Mouse (Mus musculus): ENCODE measurements around the gene Slc16a12. TPM values are rescaled to one million over a fixed set of nuclear protein-coding genes. Genes with fewer than 3 reads are reported as not detected.

Slc16a12 gene
- polyA plus RNA-seq (2014; fragmentation: Nextera tagmentation; extraction: Ambion mirVana) = 2.3 and 2.4 TPM in 2 replicates

GRCm38 (mm10) chr19:34746688-34747504, at the start of gene Slc16a12:
Slc16a12 (minus strand) TSS chr19:34747289.
- H3K4me3 ChIP-seq (ENCODE audit: low read depth, low read length) = peak within 1 kb of the TSS; percentile 56
- peak within 1 kb of the TSS; percentile 62 for H3K9ac ChIP-seq (ENCODE audit: low read depth, low read length)
- no peak within 1 kb of the TSS for H3K27ac ChIP-seq (replicated peaks; ENCODE audit: low read depth, low read length)
- H3K4me1 ChIP-seq (ENCODE audit: control insufficient read depth, insufficient read depth, low read length) = no peaks in the 10 kb centered on the region
- no peaks in the 10 kb centered on the region for H3K9me3 ChIP-seq (ENCODE audit: control insufficient read depth, low read length)
- 2% methylated on average over 20 of the region's 61 CpGs for WGBS
- H3K4me2 ChIP-seq (ENCODE audit: low read depth, low read length) = peak within 1 kb of the TSS; percentile 96
- H3K27me3 ChIP-seq (replicated peaks; ENCODE audit: control insufficient read depth, insufficient read depth, low read length) = peaks cover 26% of the 10 kb centered on the region
- peak; percentile 80 for ATAC-seq (ENCODE audit: low read depth)
- peak; percentile 54 for DNase-seq (ENCODE audit: low spot score)
- H3K36me3 ChIP-seq (ENCODE audit: control insufficient read depth, insufficient read depth, low read length) = no peaks in the 10 kb centered on the region

DNA sequence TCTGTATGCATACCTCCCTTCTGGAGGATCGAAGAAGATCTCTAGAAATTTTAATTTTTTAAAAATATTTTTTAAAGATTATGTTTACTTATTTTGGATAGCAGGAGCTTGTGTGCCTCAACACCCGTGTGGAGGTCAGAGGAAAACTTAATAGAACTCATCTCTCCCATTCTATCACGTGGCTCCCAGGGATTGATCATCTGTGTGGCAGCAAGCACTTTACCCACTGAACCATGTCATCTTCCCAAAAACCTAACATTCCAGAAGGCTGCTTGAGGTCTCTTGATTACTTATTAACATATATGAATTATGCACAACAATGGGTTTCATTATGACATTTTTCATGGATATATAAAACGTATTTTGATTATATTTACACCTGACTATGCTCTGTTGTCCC, 49.3 kb upstream of the Slc16a12 start:
- no peak overlapping the region for H3K4me2 ChIP-seq (ENCODE audit: low read depth, low read length)
- no peak overlapping the region for H3K27ac ChIP-seq (replicated peaks; ENCODE audit: low read depth, low read length)
- no peaks in the 10 kb centered on the region for H3K36me3 ChIP-seq (ENCODE audit: control insufficient read depth, insufficient read depth, low read length)
- H3K9me3 ChIP-seq (ENCODE audit: control insufficient read depth, low read length) = no peaks in the 10 kb centered on the region
- no peak overlapping the region for H3K4me3 ChIP-seq (ENCODE audit: low read depth, low read length)
- H3K4me1 ChIP-seq (ENCODE audit: control insufficient read depth, insufficient read depth, low read length) = no peaks in the 10 kb centered on the region
- H3K9ac ChIP-seq (ENCODE audit: low read depth, low read length) = no peak overlapping the region
- DNase-seq (ENCODE audit: low spot score) (no peak), ATAC-seq (ENCODE audit: low read depth) (no peak)
- 81% methylated on average over 4 of the region's 4 CpGs for WGBS
- H3K27me3 ChIP-seq (replicated peaks; ENCODE audit: control insufficient read depth, insufficient read depth, low read length) = no peaks in the 10 kb centered on the region

GRCm38 (mm10) chr19:34782491-34782890, 35.4 kb upstream of the Slc16a12 start:
- no peak overlapping the region for H3K9ac ChIP-seq (ENCODE audit: low read depth, low read length)
- H3K27me3 ChIP-seq (replicated peaks; ENCODE audit: control insufficient read depth, insufficient read depth, low read length) = no peaks in the 10 kb centered on the region
- no peak overlapping the region for H3K4me3 ChIP-seq (ENCODE audit: low read depth, low read length)
- H3K9me3 ChIP-seq (ENCODE audit: control insufficient read depth, low read length) = no peaks in the 10 kb centered on the region
- H3K36me3 ChIP-seq (ENCODE audit: control insufficient read depth, insufficient read depth, low read length) = no peaks in the 10 kb centered on the region
- ATAC-seq (ENCODE audit: low read depth) (no peak), DNase-seq (ENCODE audit: low spot score) (no peak)
- WGBS = 72% methylated on average over 2 of the region's 2 CpGs
- no peak overlapping the region for H3K27ac ChIP-seq (replicated peaks; ENCODE audit: low read depth, low read length)
- H3K4me1 ChIP-seq (ENCODE audit: control insufficient read depth, insufficient read depth, low read length) = no peaks in the 10 kb centered on the region
- H3K4me2 ChIP-seq (ENCODE audit: low read depth, low read length) = no peak overlapping the region

- H3K36me3 ChIP-seq (ENCODE audit: control insufficient read depth, insufficient read depth, low read length) = no peaks in the 10 kb centered on the region
- no peaks in the 10 kb centered on the region for H3K27me3 ChIP-seq (replicated peaks; ENCODE audit: control insufficient read depth, insufficient read depth, low read length)
- no peak for ATAC-seq (ENCODE audit: low read depth)
- no peak overlapping the region for H3K9ac ChIP-seq (ENCODE audit: low read depth, low read length)
- H3K4me1 ChIP-seq (ENCODE audit: control insufficient read depth, insufficient read depth, low read length) = no peaks in the 10 kb centered on the region
- H3K27ac ChIP-seq (replicated peaks; ENCODE audit: low read depth, low read length) = no peak overlapping the region
- WGBS = 100% methylated on average over 1 of the region's 1 CpGs
- no peak overlapping the region for H3K4me3 ChIP-seq (ENCODE audit: low read depth, low read length)
- no peaks in the 10 kb centered on the region for H3K9me3 ChIP-seq (ENCODE audit: control insufficient read depth, low read length)
- DNase-seq (ENCODE audit: low spot score) = no peak
- no peak overlapping the region for H3K4me2 ChIP-seq (ENCODE audit: low read depth, low read length)
Measured at GRCm38 (mm10) chr19:34778993-34779392, 31.9 kb upstream of the Slc16a12 start.

DNA sequence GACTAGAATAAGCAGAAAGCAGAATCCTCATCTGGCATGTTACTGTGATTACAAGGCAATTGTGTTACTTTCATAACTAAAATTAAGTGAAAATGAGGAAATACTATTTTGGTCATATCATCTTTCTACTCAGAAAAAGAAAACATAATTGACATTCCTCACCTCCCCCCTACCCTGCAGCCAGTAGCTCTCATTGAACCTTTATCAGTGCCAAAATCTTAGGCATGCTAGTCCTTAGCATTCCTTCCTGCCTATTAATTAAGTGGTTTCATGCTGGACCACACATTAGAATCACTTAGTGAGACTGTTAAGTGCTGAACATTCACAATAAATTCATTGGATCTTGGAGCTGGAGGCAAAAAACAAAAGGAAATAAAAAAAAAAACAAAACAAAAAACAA, 31.0 kb upstream of the Slc16a12 start:
- no peak overlapping the region for H3K4me2 ChIP-seq (ENCODE audit: low read depth, low read length)
- DNase-seq (ENCODE audit: low spot score) (no peak), ATAC-seq (ENCODE audit: low read depth) (no peak)

DNA sequence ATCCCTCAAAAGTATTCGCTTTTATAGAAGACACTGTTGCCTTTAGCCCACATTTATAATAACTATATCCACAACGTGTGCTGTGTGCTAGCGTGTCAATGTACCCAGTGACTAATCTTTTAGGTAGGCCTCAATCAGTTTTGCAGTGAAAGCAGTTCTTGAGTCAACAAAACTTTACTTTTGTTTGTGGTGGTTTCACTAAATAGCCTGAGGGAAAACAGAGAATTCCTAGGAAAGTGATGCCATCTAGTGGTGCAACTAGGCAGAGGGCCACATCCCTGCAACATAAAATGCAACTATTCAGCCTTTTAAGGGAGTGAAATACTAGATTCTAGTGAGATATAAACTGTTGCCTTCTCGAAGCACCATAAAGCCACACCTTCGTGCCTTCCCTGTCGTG, 25.7 kb upstream of the Slc16a12 start:
- no peaks in the 10 kb centered on the region for H3K9me3 ChIP-seq (ENCODE audit: control insufficient read depth, low read length)
- WGBS = 27% methylated on average over 6 of the region's 6 CpGs
- H3K4me3 ChIP-seq (ENCODE audit: low read depth, low read length) = no peak overlapping the region
- ATAC-seq (ENCODE audit: low read depth) = 0 out of 2 replicates have a peak, but pooled peaks have one; percentile 26
- H3K4me2 ChIP-seq (ENCODE audit: low read depth, low read length) = no peak overlapping the region
- H3K36me3 ChIP-seq (ENCODE audit: control insufficient read depth, insufficient read depth, low read length) = no peaks in the 10 kb centered on the region
- H3K27me3 ChIP-seq (replicated peaks; ENCODE audit: control insufficient read depth, insufficient read depth, low read length) = no peaks in the 10 kb centered on the region
- no peak overlapping the region for H3K27ac ChIP-seq (replicated peaks; ENCODE audit: low read depth, low read length)
- DNase-seq (ENCODE audit: low spot score) = peak; percentile 63
- no peaks in the 10 kb centered on the region for H3K4me1 ChIP-seq (ENCODE audit: control insufficient read depth, insufficient read depth, low read length)
- H3K9ac ChIP-seq (ENCODE audit: low read depth, low read length) = no peak overlapping the region

More for the DNA sequence above, 31.0 kb upstream of the Slc16a12 start:
- Histone ChIP-seq H3K4me3 (ENCODE audit: low read depth, low read length) (no peak overlapping the region), H3K36me3 (ENCODE audit: control insufficient read depth, insufficient read depth, low read length) (no peaks in the 10 kb centered on the region), H3K4me1 (ENCODE audit: control insufficient read depth, insufficient read depth, low read length) (no peaks in the 10 kb centered on the region), H3K27me3 (replicated peaks; ENCODE audit: control insufficient read depth, insufficient read depth, low read length) (no peaks in the 10 kb centered on the region), H3K9ac (ENCODE audit: low read depth, low read length) (no peak overlapping the region), H3K27ac (replicated peaks; ENCODE audit: low read depth, low read length) (no peak overlapping the region), H3K9me3 (ENCODE audit: control insufficient read depth, low read length) (no peaks in the 10 kb centered on the region)

DNA sequence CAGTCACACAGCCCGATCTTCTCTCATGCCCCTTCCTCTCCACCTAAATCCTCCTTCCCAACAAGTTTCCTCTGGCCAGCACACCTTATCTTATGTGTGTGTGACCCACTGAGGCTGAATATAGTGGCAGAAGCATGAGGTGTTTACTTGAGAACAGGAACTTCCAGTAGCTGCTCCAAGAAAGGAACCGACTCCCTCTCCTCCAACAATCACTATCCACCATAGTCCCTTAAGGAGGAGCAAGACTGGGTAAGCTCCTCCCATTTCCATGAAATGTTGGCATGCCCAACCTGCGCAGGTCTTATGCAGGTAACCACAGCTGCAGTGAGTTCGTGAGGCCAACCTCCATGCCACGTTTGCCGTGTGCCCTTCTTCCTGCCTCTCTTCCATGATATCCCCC, 23.7 kb upstream of the Slc16a12 start:
- no peaks in the 10 kb centered on the region for H3K27me3 ChIP-seq (replicated peaks; ENCODE audit: control insufficient read depth, insufficient read depth, low read length)
- no peak overlapping the region for H3K27ac ChIP-seq (replicated peaks; ENCODE audit: low read depth, low read length)
- no peak for DNase-seq (ENCODE audit: low spot score)
- H3K4me1 ChIP-seq (ENCODE audit: control insufficient read depth, insufficient read depth, low read length) = no peaks in the 10 kb centered on the region
- no peaks in the 10 kb centered on the region for H3K36me3 ChIP-seq (ENCODE audit: control insufficient read depth, insufficient read depth, low read length)
- H3K9me3 ChIP-seq (ENCODE audit: control insufficient read depth, low read length) = no peaks in the 10 kb centered on the region
- no peak overlapping the region for H3K4me2 ChIP-seq (ENCODE audit: low read depth, low read length)
- no peak overlapping the region for H3K9ac ChIP-seq (ENCODE audit: low read depth, low read length)
- no peak overlapping the region for H3K4me3 ChIP-seq (ENCODE audit: low read depth, low read length)
- ATAC-seq (ENCODE audit: low read depth) = no peak
- 80% methylated on average over 6 of the region's 6 CpGs for WGBS

GRCm38 (mm10) chr19:34758754-34759153, 11.7 kb upstream of the Slc16a12 start:
- Histone ChIP-seq H3K4me2 (ENCODE audit: low read depth, low read length) (no peak overlapping the region), H3K9ac (ENCODE audit: low read depth, low read length) (no peak overlapping the region), H3K27me3 (replicated peaks; ENCODE audit: control insufficient read depth, insufficient read depth, low read length) (no peaks in the 10 kb centered on the region), H3K36me3 (ENCODE audit: control insufficient read depth, insufficient read depth, low read length) (no peaks in the 10 kb centered on the region), H3K4me1 (ENCODE audit: control insufficient read depth, insufficient read depth, low read length) (no peaks in the 10 kb centered on the region), H3K4me3 (ENCODE audit: low read depth, low read length) (no peak overlapping the region), H3K27ac (replicated peaks; ENCODE audit: low read depth, low read length) (no peak overlapping the region), H3K9me3 (ENCODE audit: control insufficient read depth, low read length) (no peaks in the 10 kb centered on the region)
- no peak for DNase-seq (ENCODE audit: low spot score)
- WGBS = 92% methylated on average over 1 of the region's 1 CpGs
- no peak for ATAC-seq (ENCODE audit: low read depth)

Data from embryonic facial prominence, embryonic 14.5 days (tissue).